In genomic region chr11:121475699-121476415, GRCm38 (mm10) we compare ENCODE assay signal across 8 mouse cellular contexts. TPM values are rescaled to one million over a fixed set of nuclear protein-coding genes. Genes with fewer than 3 reads are reported as not detected.
DNase-seq lines count a peak whose midpoint lies in the region; ATAC-seq lines count a peak whose summit lies in the region.

No protein-coding gene starts in this region.

- H3K27me3 ChIP-seq in liver, embryonic 16.5 days (ENCODE audit: control insufficient read depth, insufficient read depth, low read depth, low read length), result no peaks in the 10 kb centered on the region

- 22% methylated on average over 9 of the region's 9 CpGs for WGBS in liver, embryonic 16.5 days (ENCODE audit: insufficient replicate concordance)

- no peaks in the 10 kb centered on the region; the same call in 1 of the 2 replicates for H3K36me3 ChIP-seq in liver, embryonic 16.5 days (ENCODE audit: control insufficient read depth, insufficient read depth)

- peak; percentile 51; the same call in 1 of the 2 replicates for ATAC-seq in liver, embryonic 16.5 days (ENCODE audit: low read depth)

- H3K4me3 ChIP-seq in liver, embryonic 16.5 days (ENCODE audit: low read depth, low read length), result no peak overlapping the region

- H3K9me3 ChIP-seq in liver, embryonic 16.5 days (replicated peaks; ENCODE audit: control insufficient read depth, low read length), result no peaks in the 10 kb centered on the region

- H3K4me2 ChIP-seq in liver, embryonic 16.5 days (ENCODE audit: low read depth, low read length), result no peak overlapping the region

- H3K9ac ChIP-seq in liver, embryonic 16.5 days (ENCODE audit: low read depth, low read length), result no peak overlapping the region

- 0 out of 2 replicates have a peak, but pooled peaks cover 3% of the 10 kb centered on the region for H3K4me1 ChIP-seq in liver, embryonic 16.5 days (ENCODE audit: control insufficient read depth, low read depth, low read length)

- no peak overlapping the region for H3K27ac ChIP-seq in liver, embryonic 16.5 days (ENCODE audit: low read length)

- peak; percentile 72 to 73 for DNase-seq in B cell, adult 2 months
- DNase-seq in R1 (ENCODE audit: low read depth, low spot score), result peak; percentile 64
- DNase-seq in cerebellum, postnatal 25 days, result peak; percentile 80 to 87
- DNase-seq in gastrocnemius, postnatal 10 days, result peak; percentile 82
- DNase-seq in kidney, postnatal 14 days, result peak; percentile 79
- DNase-seq in retina, embryonic 14.5 days (ENCODE audit: low spot score), result peak; percentile 90
- peak; percentile 90 for DNase-seq in thymus, postnatal 4 days

RNA-seq across cellular contexts. Expression of gene Tbcd, which starts 24.1 kb away (rescaled TPM):
- total RNA-seq in gastrocnemius, postnatal 10 days (2021), result 10 to 100 TPM; 18.4 to 18.8 TPM
- polyA plus RNA-seq in liver, embryonic 16.5 days (2015; fragmentation: Nextera tagmentation; extraction: Ambion mirVana), result 19.5 and 21.4 TPM in 2 replicates

RNA-seq across cellular contexts. Expression of gene Fn3k, which starts 41.1 kb away (rescaled TPM):
- total RNA-seq in gastrocnemius, postnatal 10 days (2021), result 1 to 10 TPM; 5.0 to 7.6 TPM
- 35.3 and 38.4 TPM in 2 replicates for polyA plus RNA-seq in liver, embryonic 16.5 days (2015; fragmentation: Nextera tagmentation; extraction: Ambion mirVana)

RNA-seq across cellular contexts. Expression of gene Zfp750, which starts 43.3 kb away (rescaled TPM):
- total RNA-seq in gastrocnemius, postnatal 10 days (2021), result not detected
- 1.3 and 1.8 TPM in 2 replicates for polyA plus RNA-seq in liver, embryonic 16.5 days (2015; fragmentation: Nextera tagmentation; extraction: Ambion mirVana)

RNA-seq across cellular contexts. Expression of gene Fn3krp, which starts 54.7 kb away (rescaled TPM):
- 1 to 10 TPM; 6.1 to 8.1 TPM for total RNA-seq in gastrocnemius, postnatal 10 days (2021)
- polyA plus RNA-seq in liver, embryonic 16.5 days (2015; fragmentation: Nextera tagmentation; extraction: Ambion mirVana), result 28.2 and 36.4 TPM in 2 replicates
